Mouse (Mus musculus): ENCODE results near the gene Thumpd1. TPM values are rescaled to one million over a fixed set of nuclear protein-coding genes. Genes with fewer than 3 reads are reported as not detected.

Gene Thumpd1
- total RNA-seq, 1 experiment from 2014 or later = 137 TPM

DNA sequence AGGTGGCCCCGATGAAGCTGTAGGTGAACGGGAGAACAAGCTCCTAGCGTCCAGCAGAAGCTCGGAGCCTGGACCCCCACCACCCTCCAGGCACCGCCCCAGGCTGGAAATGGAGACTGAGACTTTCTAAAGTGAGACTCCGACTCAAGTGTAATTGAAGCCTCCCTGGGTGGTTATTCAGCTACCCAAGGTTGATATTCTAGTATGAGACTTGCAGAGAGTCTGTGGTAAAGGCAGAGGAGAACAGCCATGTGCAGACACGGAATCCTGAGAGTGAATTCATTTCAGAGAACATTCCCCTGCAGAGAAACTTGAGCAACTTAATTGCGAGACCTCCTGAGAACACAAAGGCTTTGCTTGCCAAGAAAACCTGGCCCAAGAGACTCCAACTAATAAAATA, 40.5 kb downstream of the Thumpd1 start:
- ATAC-seq (replicated peaks; ENCODE audit: low read depth, poor library complexity, severe bottlenecking) = no peak

DNA sequence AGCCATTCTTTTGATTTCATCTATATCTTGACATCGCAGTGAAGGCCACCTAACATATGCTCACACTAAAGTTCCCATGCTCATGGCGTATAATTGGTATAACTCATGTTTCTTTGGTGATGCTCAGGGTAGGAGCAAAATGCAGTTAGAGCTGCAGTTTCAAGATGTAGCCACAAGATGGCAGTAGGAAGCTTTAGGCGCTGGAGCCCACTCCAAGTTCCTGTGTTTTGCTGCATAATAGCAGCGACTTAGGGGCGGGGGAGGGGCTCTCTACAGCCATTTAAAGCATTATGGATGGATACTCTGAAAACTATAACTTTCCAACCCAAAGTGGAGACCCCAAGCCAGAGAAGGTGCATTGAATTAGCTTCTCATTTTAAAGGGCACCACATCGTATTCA, 47.1 kb downstream of the Thumpd1 start:
- peak; percentile 93 for ATAC-seq (replicated peaks; ENCODE audit: low read depth, poor library complexity, severe bottlenecking)

GRCm38 (mm10) chr7:119670925-119671324, 49.7 kb downstream of the Thumpd1 start:
- no peak for ATAC-seq (replicated peaks; ENCODE audit: low read depth, poor library complexity, severe bottlenecking)

DNA sequence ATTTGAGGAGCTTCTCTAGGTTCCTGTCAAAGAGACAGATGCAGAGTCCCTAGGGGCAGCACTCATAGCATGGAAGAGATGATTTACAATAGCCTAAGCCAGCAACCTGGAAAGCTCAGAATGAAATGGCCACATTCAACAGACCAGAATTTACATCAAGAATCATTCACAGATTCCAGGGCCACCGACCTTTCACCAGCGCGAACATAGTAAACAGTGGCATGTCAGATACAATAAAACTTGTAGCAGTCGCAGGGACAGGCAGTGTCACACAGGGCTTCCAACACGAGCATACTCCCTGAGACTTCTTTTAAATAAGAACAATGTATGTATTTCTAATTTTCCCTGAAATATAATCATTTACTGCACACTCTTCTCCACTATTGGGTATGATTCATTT, 50.2 kb downstream of the Thumpd1 start:
- ATAC-seq (replicated peaks; ENCODE audit: low read depth, poor library complexity, severe bottlenecking) = no peak

- ATAC-seq (replicated peaks; ENCODE audit: low read depth, poor library complexity, severe bottlenecking) = no peak
Observed at GRCm38 (mm10) chr7:119667893-119668292, 52.7 kb downstream of the Thumpd1 start.

Other genes starting within 250 kb of the Thumpd1 start
- not detected in 2 replicates for gene Umod, start 241.5 kb downstream of the Thumpd1 start, total RNA-seq (2017)
- not detected in 2 replicates for gene Acsm5, start 201.3 kb downstream of the Thumpd1 start, total RNA-seq (2017)
- not detected in 2 replicates for gene Pdilt, start 197.3 kb downstream of the Thumpd1 start, total RNA-seq (2017)
- not detected in 2 replicates for gene Acsm2, start 166.5 kb downstream of the Thumpd1 start, total RNA-seq (2017)
- not detected in 2 replicates for gene Acsm1, start 113.8 kb downstream of the Thumpd1 start, total RNA-seq (2017)
- not detected in 2 replicates for gene Acsm4, start 30.8 kb downstream of the Thumpd1 start, total RNA-seq (2017)
- gene Acsm3, start 40.1 kb upstream of the Thumpd1 start, total RNA-seq (2017) = 0.05 and 0.10 TPM in 2 replicates
- gene Rexo5, start 73.2 kb upstream of the Thumpd1 start, total RNA-seq (2017) = 24.9 and 62.3 TPM in 2 replicates
- 16.2 and 18.6 TPM in 2 replicates for gene Eri2, start 73.3 kb upstream of the Thumpd1 start, total RNA-seq (2017)
- gene Lyrm1, start 175.1 kb upstream of the Thumpd1 start, total RNA-seq (2017) = 2.6 and 4.7 TPM in 2 replicates
- gene Dcun1d3, start 175.5 kb upstream of the Thumpd1 start, total RNA-seq (2017) = 3.0 and 4.0 TPM in 2 replicates

Data from common myeloid progenitor, adult 5-6 weeks (primary cell).